Mouse (Mus musculus) intestine, postnatal 0 days (tissue): ENCODE results near the gene Tsc1. TPM values are rescaled to one million over a fixed set of nuclear protein-coding genes. Genes with fewer than 3 reads are reported as not detected.
A peak's percentile ranks its signal among the peaks of the same experiment; 100 is the strongest.

Experiments
- ATAC-seq: fragments of 200-750 bp; cut with Nextera tagmentation; 2 replicates; pipeline ENCODE4 v1.8.0; 2017; ENCODE audit warnings: mild to moderate bottlenecking, moderate TSS enrichment, moderate library complexity
- H3K27ac ChIP-seq: fragments of 300-500 bp; sonication (generic); 2 replicates; pipeline ENCODE4 v1.5.1; 2014; ENCODE audit warnings: mild to moderate bottlenecking, low read depth, low read length, moderate library complexity
- H3K27me3 ChIP-seq: fragments of 300-500 bp; sonication (generic); replicated peaks from 2 replicates; pipeline ENCODE4 v1.6.1; 2014; ENCODE audit warnings: low read length, mixed read lengths; ENCODE audit not compliant: control insufficient read depth, insufficient read depth
- H3K36me3 ChIP-seq: fragments of 300-500 bp; sonication (generic); 2 replicates; pipeline ENCODE4 v1.6.1; 2014; ENCODE audit warnings: mild to moderate bottlenecking, moderate library complexity; ENCODE audit not compliant: control insufficient read depth, insufficient read depth
- H3K4me1 ChIP-seq: fragments of 300-500 bp; sonication (generic); replicated peaks from 2 replicates; pipeline ENCODE4 v1.6.1; 2014; ENCODE audit warnings: antibody characterized with exemption, low read length, mixed read lengths; ENCODE audit not compliant: control insufficient read depth, insufficient read depth
- H3K4me2 ChIP-seq: fragments of 300-500 bp; sonication (generic); replicated peaks from 2 replicates; pipeline ENCODE4 v1.6.1; 2014; ENCODE audit warnings: low read depth, mild to moderate bottlenecking, moderate library complexity
- H3K4me3 ChIP-seq: fragments of 300-500 bp; sonication (generic); 2 replicates; pipeline ENCODE4 v1.5.1; 2014; ENCODE audit warnings: low read depth, low read length
- H3K9ac ChIP-seq: fragments of 300-500 bp; sonication (generic); 2 replicates; pipeline ENCODE4 v1.6.1; 2014; ENCODE audit warnings: mild to moderate bottlenecking, low read depth, low read length
- H3K9me3 ChIP-seq: fragments of 300-500 bp; sonication (generic); 2 replicates; pipeline ENCODE4 v1.6.1; 2016; ENCODE audit warnings: mixed run types; ENCODE audit not compliant: control insufficient read depth
- CTCF ChIP-seq: sonication (generic); IDR thresholded peaks from 2 replicates; pipeline ENCODE4 v1.5.1; 2016; ENCODE audit warnings: low read depth, mild to moderate bottlenecking, control low read depth, antibody characterized with exemption, moderate library complexity
- WGBS: fragments of 180-500 bp; shearing (Covaris S2); extraction: QIAGEN DNeasy Blood & Tissue Kit; methylation state at CpG from one replicate; pipeline ENCODE4 v1.1.7; 2014; 5-methylcytosine and 5-hydroxymethylcytosine counted together
- polyA plus RNA-seq: library from polyadenylated mRNA; unstranded; fragments of >200 nt; fragmentation: Nextera tagmentation; extraction: Ambion mirVana; gene quantifications from 2 replicates; pipeline ENCODE4 v1.2.1, GENCODE M21; 2015

Gene Tsc1
- polyA plus RNA-seq, 1 experiment from 2014 or later = 6.5 TPM

DNA sequence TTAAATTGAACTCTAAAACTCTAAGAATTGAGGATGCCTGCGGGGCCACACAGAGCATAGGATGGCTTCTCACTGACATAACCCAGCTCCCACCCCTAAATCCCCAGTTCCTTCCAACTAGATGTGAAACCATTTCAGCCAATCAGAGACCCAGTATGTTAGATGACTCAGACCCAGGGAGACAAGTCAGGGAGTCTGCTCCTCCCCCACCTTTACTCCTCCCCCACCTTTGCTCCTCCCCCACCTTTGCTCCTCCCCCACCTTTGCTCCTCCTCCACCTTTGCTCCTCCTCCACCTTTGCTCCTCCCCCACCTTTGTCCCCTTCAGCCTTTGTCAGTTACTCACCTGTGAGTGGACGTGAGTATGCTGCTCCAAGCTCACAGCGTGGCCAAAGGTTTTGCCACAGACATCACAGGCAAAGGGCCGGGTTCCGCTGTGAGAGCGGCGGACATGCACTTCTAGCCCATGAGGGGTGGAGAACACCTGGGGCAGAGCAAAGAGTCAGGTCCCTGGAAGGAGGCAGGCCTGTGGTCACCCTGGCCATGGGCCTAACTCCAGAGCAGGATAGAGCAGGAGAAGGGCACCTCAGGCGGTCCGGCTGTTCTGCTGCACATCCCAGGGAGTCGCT is 28.5 kb upstream of the Tsc1 start:
- TF ChIP-seq CTCF = no peak
- H3K4me2 ChIP-seq = no peak overlapping the region
- H3K27ac ChIP-seq = no peak overlapping the region
- H3K27me3 ChIP-seq = no peaks in the 10 kb centered on the region
- H3K4me1 ChIP-seq = no peaks in the 10 kb centered on the region
- H3K4me3 ChIP-seq = no peak overlapping the region
- no peaks in the 10 kb centered on the region; the same call in 1 of the 2 replicates for H3K36me3 ChIP-seq
- ATAC-seq = no peak
- 75% methylated on average over 10 of the region's 10 CpGs for WGBS
- no peaks in the 10 kb centered on the region for H3K9me3 ChIP-seq
- H3K9ac ChIP-seq = no peak overlapping the region

DNA sequence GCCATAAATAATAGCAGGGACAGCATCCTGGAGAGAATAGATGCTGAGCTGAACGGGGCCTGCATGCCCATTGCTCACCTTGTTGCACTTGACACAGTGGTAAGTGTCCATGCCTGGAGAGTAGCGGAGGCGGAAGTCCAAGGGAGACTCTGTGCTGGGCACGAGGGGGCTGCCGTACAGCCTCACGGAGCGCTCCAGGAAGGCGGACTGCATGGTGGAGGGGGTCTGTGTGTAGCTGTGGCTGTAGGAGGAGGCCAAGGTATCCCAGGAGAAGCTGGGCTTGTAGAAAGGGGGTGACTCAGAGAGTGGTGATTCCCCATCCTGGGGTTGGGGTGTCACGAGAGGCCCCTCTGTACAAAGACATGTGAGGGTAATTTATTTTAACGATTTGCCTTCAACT is 27.4 kb upstream of the Tsc1 start:
- no peak for TF ChIP-seq CTCF
- WGBS = 90% methylated on average over 10 of the region's 10 CpGs

DNA sequence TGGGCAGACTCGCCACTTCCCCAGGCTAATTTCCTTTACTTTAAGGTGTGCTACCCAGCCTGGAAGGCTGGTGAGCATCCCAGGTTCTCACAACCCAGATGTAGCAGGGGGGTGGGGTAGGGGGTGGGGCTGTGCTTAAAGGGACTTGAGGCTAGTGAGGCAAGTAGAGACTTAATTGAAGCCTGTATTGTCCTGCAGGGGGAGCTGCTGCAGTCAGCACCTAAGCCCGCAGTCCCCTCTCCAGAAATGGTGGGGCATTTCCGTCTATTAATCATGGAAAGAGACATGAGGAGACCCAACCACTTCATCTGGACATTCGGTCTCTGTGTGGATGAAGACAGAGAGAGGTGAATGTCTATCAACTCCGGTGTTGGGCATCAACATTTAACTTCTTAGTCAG is 24.7 kb upstream of the Tsc1 start:
- Histone ChIP-seq H3K36me3 (no peaks in the 10 kb centered on the region), H3K9me3 (no peaks in the 10 kb centered on the region), H3K27me3 (peaks cover 9% of the 10 kb centered on the region), H3K27ac (no peak overlapping the region), H3K4me3 (no peak overlapping the region), H3K4me2 (no peak overlapping the region), H3K9ac (no peak overlapping the region), H3K4me1 (no peaks in the 10 kb centered on the region)
- 37% methylated on average over 5 of the region's 5 CpGs for WGBS
- no peak for ATAC-seq
- TF ChIP-seq CTCF = peak; percentile 62

More for the DNA sequence above, 27.4 kb upstream of the Tsc1 start:
- ATAC-seq = no peak
- Histone ChIP-seq H3K9me3 (no peaks in the 10 kb centered on the region), H3K27me3 (no peaks in the 10 kb centered on the region), H3K36me3 (no peaks in the 10 kb centered on the region), H3K27ac (no peak overlapping the region), H3K4me3 (no peak overlapping the region), H3K4me2 (no peak overlapping the region), H3K9ac (no peak overlapping the region), H3K4me1 (no peaks in the 10 kb centered on the region)

DNA sequence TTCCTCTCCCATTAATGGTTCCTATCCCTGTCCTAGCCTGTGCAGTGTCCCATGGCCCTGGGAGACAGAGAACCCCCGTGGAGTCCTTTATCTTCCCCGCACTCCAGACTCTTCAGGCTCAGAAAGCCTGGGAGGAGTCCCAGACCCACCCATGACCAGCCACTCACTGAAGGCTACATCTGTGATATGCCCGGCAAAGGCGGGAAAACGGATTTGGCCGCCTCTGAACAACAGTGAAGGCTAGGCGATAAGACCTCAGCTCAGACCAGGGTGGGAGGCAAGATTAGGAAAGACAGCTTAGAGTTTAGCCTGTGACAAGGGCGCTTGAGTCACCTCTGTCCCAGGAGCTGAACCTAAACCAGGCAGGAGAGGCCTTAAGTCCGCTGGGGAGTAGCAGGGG is 24.2 kb upstream of the Tsc1 start:
- Histone ChIP-seq H3K27ac (no peak overlapping the region), H3K4me2 (no peak overlapping the region), H3K9me3 (no peaks in the 10 kb centered on the region), H3K9ac (no peak overlapping the region), H3K36me3 (no peaks in the 10 kb centered on the region), H3K4me1 (no peaks in the 10 kb centered on the region), H3K4me3 (no peak overlapping the region), H3K27me3 (peaks cover 9% of the 10 kb centered on the region)
- no peak for ATAC-seq
- WGBS = 83% methylated on average over 9 of the region's 9 CpGs
- no peak for TF ChIP-seq CTCF

DNA sequence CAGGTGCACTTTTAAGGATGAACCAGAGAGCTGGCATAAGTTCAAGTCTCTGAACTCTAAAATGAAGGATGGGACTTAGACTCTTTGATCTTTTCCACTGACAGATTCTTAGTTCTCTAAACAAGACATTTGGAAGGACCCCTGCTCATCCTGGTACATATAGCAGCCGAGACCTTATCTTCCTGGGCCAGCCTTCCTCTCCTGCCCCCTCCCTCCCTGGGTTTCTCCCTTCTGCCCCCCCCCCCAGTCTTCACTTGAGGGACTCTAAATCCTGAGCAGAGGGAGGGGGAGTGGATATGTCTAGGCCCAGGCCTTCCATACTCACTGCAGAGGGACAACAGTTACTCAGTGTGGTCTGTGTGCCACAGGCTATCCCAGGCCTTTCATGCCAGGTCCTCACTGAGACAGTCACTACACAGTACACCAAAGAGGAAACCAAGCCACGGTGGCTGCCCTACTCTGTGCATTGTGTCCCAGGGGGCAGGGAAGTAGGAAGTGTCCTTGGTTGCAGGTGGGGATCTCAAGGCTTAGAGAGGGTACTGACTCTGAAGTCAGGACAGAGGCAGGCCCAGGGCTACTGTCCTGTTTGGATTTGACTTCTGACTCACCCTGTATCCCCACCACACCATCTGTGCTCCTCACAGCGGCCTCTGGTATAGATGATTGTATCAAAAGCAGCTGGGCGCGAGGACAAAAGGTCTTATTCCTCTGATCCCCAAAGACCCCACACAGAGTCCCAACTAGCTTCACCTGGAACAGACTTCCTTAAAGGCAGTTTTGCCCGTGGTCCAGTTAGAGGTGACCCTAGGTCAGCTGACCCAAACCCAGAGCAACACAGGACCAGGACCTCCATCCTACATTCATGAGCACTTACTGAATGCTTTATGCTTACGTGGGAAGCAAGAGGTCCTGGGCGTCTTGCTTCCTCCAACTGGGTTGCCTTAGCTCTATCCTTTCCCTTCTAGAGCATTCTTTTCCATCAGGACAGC is 23.2 kb upstream of the Tsc1 start:
- no peaks in the 10 kb centered on the region for H3K36me3 ChIP-seq
- no peaks in the 10 kb centered on the region for H3K4me1 ChIP-seq
- no peak for TF ChIP-seq CTCF
- H3K9ac ChIP-seq = no peak overlapping the region
- no peak overlapping the region for H3K4me2 ChIP-seq
- H3K9me3 ChIP-seq = no peaks in the 10 kb centered on the region
- H3K27ac ChIP-seq = no peak overlapping the region
- 77% methylated on average over 8 of the region's 8 CpGs for WGBS
- H3K27me3 ChIP-seq = peaks cover 9% of the 10 kb centered on the region
- H3K4me3 ChIP-seq = no peak overlapping the region
- ATAC-seq = peak; percentile 28; the same call in 1 of the 2 replicates

DNA sequence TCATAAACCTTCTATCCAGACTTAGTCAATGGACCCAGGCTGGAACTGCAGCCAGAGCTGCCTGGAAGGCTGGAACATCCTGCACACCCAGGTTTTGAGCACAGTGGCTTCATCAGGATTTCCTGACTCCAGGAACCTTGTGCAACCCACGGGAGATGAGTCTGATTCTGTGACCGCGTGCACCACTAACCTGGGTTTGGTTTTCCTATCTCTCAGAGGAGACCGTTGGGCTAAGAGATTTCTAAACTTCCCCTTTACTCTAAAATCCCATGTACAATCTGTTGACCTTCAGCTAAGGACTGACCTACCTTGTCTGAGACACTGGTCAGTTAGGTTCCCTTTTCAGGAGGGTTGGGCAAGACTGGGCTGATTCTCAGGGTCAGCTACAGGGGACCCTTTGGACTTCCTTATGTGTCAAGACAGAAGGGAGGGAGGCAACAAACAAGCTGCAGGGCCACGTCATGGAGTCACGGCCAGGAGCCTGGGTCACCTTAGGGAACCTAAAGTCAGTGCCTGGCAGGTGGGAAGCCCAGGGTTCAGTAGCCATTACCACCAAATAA is 22.2 kb upstream of the Tsc1 start:
- H3K9ac ChIP-seq = no peak overlapping the region
- H3K4me3 ChIP-seq = no peak overlapping the region
- H3K27ac ChIP-seq = no peak overlapping the region
- no peak for TF ChIP-seq CTCF
- no peaks in the 10 kb centered on the region for H3K4me1 ChIP-seq
- WGBS = 72% methylated on average over 6 of the region's 6 CpGs
- no peak overlapping the region for H3K4me2 ChIP-seq
- H3K9me3 ChIP-seq = no peaks in the 10 kb centered on the region
- no peak for ATAC-seq
- no peaks in the 10 kb centered on the region for H3K36me3 ChIP-seq
- peaks cover 9% of the 10 kb centered on the region for H3K27me3 ChIP-seq
